Mouse (Mus musculus): ENCODE data around the gene Kank3. TPM values are rescaled to one million over a fixed set of nuclear protein-coding genes. Genes with fewer than 3 reads are reported as not detected.

Gene Kank3
- polyA plus RNA-seq (2021): 4.1 TPM

DNA sequence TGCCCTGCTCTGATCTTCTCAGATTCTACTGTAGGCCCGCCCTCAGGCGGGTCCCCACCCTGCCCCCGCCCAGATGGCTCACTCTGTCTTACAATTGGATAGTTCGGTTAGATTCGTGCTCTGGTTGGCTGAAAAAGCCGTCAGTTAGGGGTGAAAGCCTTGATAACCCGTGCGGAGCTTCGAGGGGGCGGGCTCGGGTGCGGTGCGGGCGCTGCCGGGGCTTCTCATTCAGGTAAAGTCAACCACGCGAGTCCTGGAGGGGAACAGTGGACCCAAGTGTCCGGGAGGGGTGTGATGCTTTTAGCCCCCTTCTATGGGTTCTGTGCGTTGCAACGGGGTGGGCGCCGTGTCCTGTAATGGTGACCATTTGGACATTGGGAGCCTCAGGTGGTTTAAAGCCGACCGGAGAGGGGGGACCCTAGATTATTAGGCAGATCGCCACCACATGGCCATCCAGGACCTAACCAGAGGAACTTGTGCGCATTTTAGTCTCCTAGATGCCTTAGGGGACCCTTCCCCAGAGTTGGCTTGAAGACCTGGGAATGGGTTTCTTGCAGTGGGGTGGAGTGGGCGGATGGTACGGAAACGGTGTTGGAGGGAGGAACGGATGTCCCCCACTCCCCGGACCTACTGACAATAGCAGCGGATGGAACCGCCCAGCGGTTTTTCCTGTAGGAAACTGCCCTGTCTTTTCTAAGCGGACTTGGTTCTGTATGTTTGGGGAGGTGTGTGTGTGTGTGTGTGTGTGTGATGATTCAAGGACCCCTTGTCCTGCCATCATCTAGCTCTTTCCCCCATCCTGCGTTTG is at the start of gene Kank3:
Gene Kank3, plus strand, starts transcription at position 186 of the 808 bp plus-strand sequence.
- H3K27me3 ChIP-seq: no peaks in the 10 kb centered on the region
- peak; percentile 12 for ATAC-seq
- no peak for TF ChIP-seq CTCF (IDR thresholded peaks at IDR 0.05)
- in situ Hi-C loops (cut with MboI; ENCODE audit: low pct_unique_long_range_greater_than_20kb): no loop called here
- no peak for DNase-seq (ENCODE audit: low read depth, low spot score)
- ChIA-PET POLR2A (no interaction called here), CTCF (interaction anchor here (1.0 to 1.6 kb wide), 3 partner anchors 16 to 55 kb away, joined by 3 to 8 read pairs (median 3); no protein-coding TSS in a partner anchor)

DNA sequence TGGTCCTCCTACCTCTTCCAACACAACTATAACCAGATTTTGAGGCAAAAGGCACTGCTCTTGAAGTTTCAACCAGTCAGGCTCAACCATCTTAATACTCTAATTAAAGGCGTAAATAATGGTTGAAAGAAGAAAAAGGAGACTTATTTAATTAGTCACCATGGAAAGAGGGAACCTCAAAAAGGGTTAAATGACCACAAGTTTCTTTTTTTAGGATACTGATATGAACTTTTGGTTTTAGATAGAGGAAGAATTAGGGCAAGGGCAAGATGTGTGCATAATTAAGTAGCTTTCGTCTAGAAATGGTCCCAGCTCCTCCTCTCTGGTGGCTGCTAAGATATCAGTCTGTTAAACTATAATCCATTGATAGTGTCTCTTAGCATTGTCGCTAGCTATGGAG is 43.9 kb upstream of the Kank3 start:
- DNase-seq (ENCODE audit: low read depth, low spot score) (no peak), ATAC-seq (no peak)
- TF ChIP-seq CTCF (IDR thresholded peaks at IDR 0.05): no peak
- CTCF ChIA-PET: no interaction called here
- in situ Hi-C loops (cut with MboI; ENCODE audit: low pct_unique_long_range_greater_than_20kb): no loop called here
- POLR2A ChIA-PET: no interaction called here
- H3K27me3 ChIP-seq: no peaks in the 10 kb centered on the region

DNA sequence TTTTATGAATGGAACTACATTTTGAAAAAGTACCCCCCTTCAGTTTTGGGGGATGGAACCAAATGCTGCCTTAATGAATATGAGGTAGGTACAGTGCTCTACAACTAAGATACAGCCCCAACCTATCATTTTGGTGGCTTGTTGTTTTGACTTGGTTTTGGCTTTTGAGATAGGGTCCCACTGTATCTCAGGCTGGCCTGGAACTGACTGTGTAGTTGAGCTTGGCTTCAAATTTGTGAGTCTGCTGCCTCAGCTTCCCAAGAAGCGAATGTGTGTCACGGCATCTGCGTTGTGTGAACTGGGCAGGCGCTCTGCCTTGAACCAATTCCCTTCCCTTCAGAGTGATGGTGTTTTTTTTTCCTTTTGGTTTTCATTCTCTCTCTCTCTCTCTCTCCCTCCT is 38.7 kb upstream of the Kank3 start:
- ChIA-PET POLR2A (interaction anchor here (0.7 kb wide), 1 partner anchor 26 kb away, joined by 3 read pairs; no protein-coding TSS in a partner anchor), CTCF (interaction anchor here (1.0 kb wide), 1 partner anchor 11 kb away, joined by 3 read pairs; no protein-coding TSS in a partner anchor)
- no peak for DNase-seq (ENCODE audit: low read depth, low spot score)
- no peak for TF ChIP-seq CTCF (IDR thresholded peaks at IDR 0.05)
- H3K27me3 ChIP-seq: no peaks in the 10 kb centered on the region
- ATAC-seq: no peak
- in situ Hi-C loops (cut with MboI; ENCODE audit: low pct_unique_long_range_greater_than_20kb): no loop called here

DNA sequence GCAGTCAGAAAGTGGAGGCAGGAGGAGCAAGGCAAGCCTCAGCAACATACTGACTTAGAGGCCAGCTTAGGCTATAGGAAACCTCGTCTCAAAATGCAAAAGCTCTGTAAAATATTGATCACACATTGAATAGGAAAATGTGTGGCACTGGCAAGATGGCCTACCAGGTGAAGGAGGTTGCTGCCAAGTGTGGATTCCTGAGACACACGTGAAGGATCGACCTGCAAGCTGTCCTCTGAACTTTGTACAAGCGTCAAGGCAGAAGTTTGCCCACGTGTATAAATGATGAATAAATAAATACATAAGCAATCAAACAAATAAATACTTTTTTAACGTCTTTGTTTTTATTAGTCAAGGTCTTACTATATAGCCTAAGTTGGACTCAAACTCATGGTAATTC is 36.9 kb upstream of the Kank3 start:
- in situ Hi-C loops (cut with MboI; ENCODE audit: low pct_unique_long_range_greater_than_20kb): no loop called here
- H3K27me3 ChIP-seq: no peaks in the 10 kb centered on the region
- ChIA-PET POLR2A (interaction anchor here (0.7 kb wide), 1 partner anchor 92 kb away, joined by 3 read pairs; no protein-coding TSS in a partner anchor), CTCF (no interaction called here)
- no peak for TF ChIP-seq CTCF (IDR thresholded peaks at IDR 0.05)
- DNase-seq (ENCODE audit: low read depth, low spot score): no peak
- no peak for ATAC-seq

DNA sequence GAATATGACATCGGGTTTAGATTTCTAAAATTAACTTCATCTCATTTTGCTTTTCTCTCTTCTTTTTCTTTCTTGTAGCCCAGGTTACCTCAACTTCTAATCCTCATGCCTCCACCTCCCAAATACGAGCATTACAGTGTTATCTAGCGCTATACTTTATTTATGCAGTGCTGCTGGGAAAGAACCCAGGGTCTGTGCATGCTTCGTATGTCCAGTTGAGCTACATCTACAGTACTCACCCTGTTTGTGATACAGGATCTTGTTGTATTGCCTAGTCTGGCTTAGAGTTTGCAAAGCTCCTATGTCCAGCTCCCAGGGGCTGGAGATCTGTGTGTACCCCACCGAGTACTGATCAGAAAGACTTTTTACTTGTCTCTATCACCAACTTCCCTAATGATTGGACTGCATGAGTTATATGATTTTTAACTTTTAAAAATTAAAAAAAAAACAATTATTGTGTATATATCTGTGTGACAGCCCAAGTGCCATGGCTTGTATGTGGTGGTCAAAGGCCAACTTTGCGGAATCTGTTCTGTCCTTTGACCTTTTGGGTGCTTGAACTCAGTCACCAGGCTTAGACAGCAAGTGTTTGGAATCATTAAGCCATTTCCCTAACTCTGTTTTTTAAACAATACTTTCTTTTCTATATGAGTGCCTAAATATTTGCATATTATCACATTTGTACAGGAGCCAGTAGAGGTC is 36.3 kb upstream of the Kank3 start:
- ChIA-PET POLR2A (interaction anchor here (0.7 kb wide), 1 partner anchor 92 kb away, joined by 3 read pairs; no protein-coding TSS in a partner anchor), CTCF (interaction anchor here (1.1 kb wide), 1 partner anchor 13 kb away, joined by 5 read pairs; the partner anchor contains the start of gene Rab11b)
- in situ Hi-C loops (cut with MboI; ENCODE audit: low pct_unique_long_range_greater_than_20kb): no loop called here
- no peak for DNase-seq (ENCODE audit: low read depth, low spot score)
- ATAC-seq: no peak
- no peaks in the 10 kb centered on the region for H3K27me3 ChIP-seq
- no peak for TF ChIP-seq CTCF (IDR thresholded peaks at IDR 0.05)

DNA sequence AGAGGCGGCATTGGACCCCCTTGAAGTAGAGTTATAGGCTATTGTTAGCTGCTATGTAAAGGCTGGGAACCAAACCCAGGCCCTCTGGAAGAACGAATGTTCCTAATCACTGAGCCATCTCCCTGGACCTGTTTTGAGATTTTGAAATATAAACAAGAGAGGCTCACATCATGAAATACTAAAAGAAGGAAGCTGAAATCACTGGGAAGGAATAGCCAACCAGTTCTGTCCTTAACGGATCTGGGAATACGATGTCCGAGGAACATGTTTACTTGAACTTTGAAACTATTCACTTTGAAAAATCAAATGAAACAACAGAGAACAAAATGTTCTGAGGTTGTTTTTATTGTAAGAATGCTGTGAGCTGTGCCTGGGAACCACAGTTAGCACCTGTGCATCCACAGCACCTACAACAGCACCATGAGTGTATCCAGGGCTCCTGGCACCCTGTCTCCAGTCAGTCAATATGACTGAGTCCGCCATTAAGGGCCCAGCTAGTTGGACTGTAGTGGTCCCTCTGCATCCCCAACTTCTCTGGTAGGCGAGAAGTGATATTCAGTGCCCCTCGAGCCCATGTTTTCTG is 35.7 kb upstream of the Kank3 start:
- no peaks in the 10 kb centered on the region for H3K27me3 ChIP-seq
- POLR2A ChIA-PET: no interaction called here
- in situ Hi-C loops (cut with MboI; ENCODE audit: low pct_unique_long_range_greater_than_20kb): no loop called here
- ATAC-seq: no peak
- CTCF ChIA-PET: interaction anchor here (1.1 kb wide), 1 partner anchor 14 kb away, joined by 5 read pairs; the partner anchor contains the start of gene Rab11b
- no peak for DNase-seq (ENCODE audit: low read depth, low spot score)
- TF ChIP-seq CTCF (IDR thresholded peaks at IDR 0.05): no peak

DNA sequence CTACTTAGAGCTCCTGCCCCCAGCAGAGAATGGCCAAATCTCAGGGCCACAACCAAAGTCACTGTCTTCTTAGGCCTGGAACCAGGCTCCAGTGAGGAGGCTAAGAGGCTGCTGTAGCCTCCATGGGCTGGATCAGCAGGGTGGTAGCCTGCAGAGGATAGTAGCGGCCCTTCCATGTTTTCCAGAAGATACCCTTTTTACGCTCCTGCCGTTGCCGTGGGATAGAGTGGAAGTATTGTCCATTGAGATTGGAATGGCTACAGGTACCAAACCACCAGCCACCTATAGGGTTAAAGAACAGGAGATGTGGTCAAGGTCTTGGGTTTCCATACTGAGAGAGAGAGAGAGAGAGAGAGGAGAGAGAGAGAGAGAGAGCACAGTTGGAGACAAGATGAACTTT is 35.0 kb upstream of the Kank3 start:
- in situ Hi-C loops (cut with MboI; ENCODE audit: low pct_unique_long_range_greater_than_20kb): no loop called here
- CTCF ChIA-PET: interaction anchor here (1.1 kb wide), 1 partner anchor 14 kb away, joined by 5 read pairs; the partner anchor contains the start of gene Rab11b
- no peaks in the 10 kb centered on the region for H3K27me3 ChIP-seq
- DNase-seq (ENCODE audit: low read depth, low spot score) (no peak), ATAC-seq (no peak)
- no peak for TF ChIP-seq CTCF (IDR thresholded peaks at IDR 0.05)
- POLR2A ChIA-PET: no interaction called here

DNA sequence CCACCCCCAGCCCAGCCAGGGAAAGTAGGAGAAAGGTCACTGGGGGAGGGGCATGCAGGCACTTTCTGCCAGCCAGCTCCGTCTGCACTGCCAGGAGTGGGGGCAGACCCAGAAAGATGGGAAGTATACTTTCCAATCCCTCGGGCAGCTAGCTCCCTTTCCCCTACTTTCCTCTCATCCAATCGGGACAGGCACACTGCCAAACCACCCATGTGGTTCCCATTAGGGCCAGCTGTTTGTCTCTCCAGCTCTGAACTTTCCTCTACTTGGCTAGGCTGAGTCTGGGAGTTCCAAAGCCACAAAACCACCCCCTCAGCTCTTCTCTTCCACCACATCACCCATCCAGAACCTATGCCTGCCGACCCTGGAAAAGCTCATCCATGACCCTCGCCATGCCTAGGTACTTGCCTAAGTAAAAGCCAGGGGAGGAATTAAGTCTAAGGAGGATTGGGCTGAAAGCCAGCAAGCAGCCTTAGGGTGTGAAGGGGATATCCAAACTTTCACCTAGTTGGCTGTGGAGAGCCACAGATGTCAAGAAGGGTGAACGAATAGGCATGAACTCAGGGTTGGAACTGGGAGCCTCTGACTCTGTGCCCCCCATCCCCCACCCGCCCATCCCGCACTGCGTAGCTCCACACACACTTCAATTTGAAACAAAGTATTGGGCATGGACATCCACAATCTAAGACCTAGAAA is 30.9 kb upstream of the Kank3 start:
- CTCF ChIA-PET: interaction anchor here (0.9 to 3.2 kb wide), 7 partner anchors 14 to 49 kb away, joined by 3 to 14 read pairs (median 4); partner anchors contain the start of gene Rab11b

DNA sequence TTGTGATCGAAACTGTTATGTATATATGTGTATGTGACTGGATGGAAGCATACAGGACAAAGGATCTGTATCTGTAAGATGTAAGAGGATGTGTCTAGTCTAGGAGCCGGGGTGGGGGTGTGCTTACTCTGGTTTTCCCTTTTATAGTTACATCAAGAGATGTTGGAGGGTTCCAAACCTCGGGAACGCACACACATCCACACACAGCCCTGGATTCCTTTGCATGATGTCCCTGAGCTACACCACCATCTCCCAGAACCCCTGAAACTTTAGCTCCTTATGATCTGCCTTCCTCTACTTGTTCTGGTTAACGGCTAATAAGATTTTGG is 30.4 kb upstream of the Kank3 start:
- CTCF ChIA-PET: interaction anchor here (0.9 to 3.2 kb wide), 5 partner anchors 19 to 47 kb away, joined by 3 to 14 read pairs (median 5); partner anchors contain the start of gene Rab11b
- DNase-seq (ENCODE audit: low read depth, low spot score): no peak
- POLR2A ChIA-PET: interaction anchor here (1.2 kb wide), 1 partner anchor 45 kb away, joined by 4 read pairs; the partner anchor contains the start of genes Ndufa7 and Rps28
- H3K27me3 ChIP-seq: no peaks in the 10 kb centered on the region
- in situ Hi-C loops (cut with MboI; ENCODE audit: low pct_unique_long_range_greater_than_20kb): loop anchor here (5.0 kb wide), 1 partner anchor 33 kb away; no protein-coding TSS in a partner anchor
- no peak for TF ChIP-seq CTCF (IDR thresholded peaks at IDR 0.05)
- no peak for ATAC-seq

More for the DNA sequence above, 30.9 kb upstream of the Kank3 start:
- DNase-seq (ENCODE audit: low read depth, low spot score) (peak; percentile 100), ATAC-seq (peak; percentile 63)
- POLR2A ChIA-PET: interaction anchor here (1.2 to 2.2 kb wide), 2 partner anchors 21 to 45 kb away, joined by 4 to 11 read pairs; partner anchors contain the start of genes Ndufa7 and Rps28
- no peak for TF ChIP-seq CTCF (IDR thresholded peaks at IDR 0.05)
- H3K27me3 ChIP-seq: no peaks in the 10 kb centered on the region
- in situ Hi-C loops (cut with MboI; ENCODE audit: low pct_unique_long_range_greater_than_20kb): no loop called here

DNA sequence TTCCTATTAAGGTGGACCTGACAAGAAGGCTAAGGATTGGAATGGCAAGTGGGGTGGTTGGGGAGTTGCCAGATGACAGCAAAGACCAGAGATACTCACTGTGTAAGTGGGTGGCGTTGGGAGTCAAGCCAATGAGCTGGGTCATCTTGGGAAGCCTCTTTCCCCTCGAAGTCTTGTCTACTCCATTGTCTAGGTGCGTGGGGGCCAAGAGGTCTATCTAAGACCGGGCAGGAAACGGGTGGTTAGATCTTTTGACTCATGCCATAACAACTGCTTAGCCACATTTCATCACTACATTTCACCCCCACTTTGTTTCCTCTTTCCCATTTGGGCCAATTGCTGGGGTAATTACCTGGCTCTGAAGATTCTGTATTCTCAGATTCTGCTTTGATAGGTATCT is 29.9 kb upstream of the Kank3 start:
- TF ChIP-seq CTCF (IDR thresholded peaks at IDR 0.05): no peak
- no peak for DNase-seq (ENCODE audit: low read depth, low spot score)
- CTCF ChIA-PET: no interaction called here
- POLR2A ChIA-PET: interaction anchor here (1.2 kb wide), 1 partner anchor 44 kb away, joined by 4 read pairs; the partner anchor contains the start of genes Ndufa7 and Rps28
- H3K27me3 ChIP-seq: no peaks in the 10 kb centered on the region
- ATAC-seq: no peak
- in situ Hi-C loops (cut with MboI; ENCODE audit: low pct_unique_long_range_greater_than_20kb): loop anchor here (5.0 kb wide), 1 partner anchor 33 kb away; no protein-coding TSS in a partner anchor
